13 mouse cellular contexts compared by ENCODE assay signal in the genomic region with DNA sequence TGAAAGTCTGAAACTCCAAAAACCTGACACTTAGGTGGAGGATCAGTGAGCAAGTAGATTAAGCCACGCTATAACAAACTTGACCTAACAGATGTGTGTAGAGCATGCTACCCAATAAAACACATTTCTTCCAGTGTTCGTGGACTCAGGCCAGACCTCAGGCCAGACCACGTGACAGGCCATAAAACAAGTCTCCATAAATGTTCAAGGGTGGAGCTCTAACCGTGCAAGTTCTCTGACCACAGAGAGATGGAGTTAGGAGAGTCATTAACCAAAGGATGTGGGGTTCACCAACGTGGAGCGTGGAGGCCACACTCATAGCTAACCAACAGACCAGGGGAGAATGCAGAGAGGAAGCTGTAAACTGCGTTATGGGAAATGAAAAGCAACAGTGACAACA. TPM values are rescaled to one million over a fixed set of nuclear protein-coding genes. Genes with fewer than 3 reads are reported as not detected.
DNase-seq lines count a peak whose midpoint lies in the region; ATAC-seq and TF ChIP-seq lines count a peak whose summit lies in the region.
"Had no signal": no experiment of that assay in that cellular context is flagged by ENCODE, and none has a peak within 500 bp of the region (broad histone marks: within the 10 kb centered on the region; RNA-seq: fewer than 3 reads in every experiment).

No protein-coding gene starts in this region.

- peak; percentile 9 for DNase-seq in ovary, postnatal 10 days (ENCODE audit: low spot score)
- DNase-seq in ovary, adult 18-20 months (ENCODE audit: low spot score), result no peak
- peak; percentile 66 for DNase-seq in limb, embryonic 14.5 days (ENCODE audit: low spot score)
- DNase-seq in midbrain, postnatal 0 days (ENCODE audit: low spot score), result no peak
- no peak for DNase-seq in right cerebral cortex, postnatal 25 days
- DNase-seq: cerebellum, postnatal 36 days; gastrocnemius, postnatal 14 days; thymus, adult 18-20 months had no signal

- H3K4me1 ChIP-seq in kidney, embryonic 15.5 days, result peaks cover 2% of the 10 kb centered on the region; the same call in 1 of the 2 replicates
- H3K4me1 ChIP-seq in limb, embryonic 14.5 days (ENCODE audit: control insufficient read depth, insufficient read depth, low read length), result peaks cover 8% of the 10 kb centered on the region
- H3K4me1 ChIP-seq in neural tube, embryonic 15.5 days, result no peaks in the 10 kb centered on the region
- no peaks in the 10 kb centered on the region for H3K4me1 ChIP-seq in midbrain, postnatal 0 days (ENCODE audit: insufficient read depth, low read length)

- peak; percentile 22; the same call in 1 of the 2 replicates for ATAC-seq in granulocyte monocyte progenitor cell, adult 5-6 weeks (replicated peaks; ENCODE audit: poor library complexity, severe bottlenecking)
- ATAC-seq in kidney, embryonic 15.5 days (replicated peaks; ENCODE audit: low FRiP score), result peak; percentile 70
- ATAC-seq in limb, embryonic 14.5 days (ENCODE audit: low FRiP score, low read depth), result peak; percentile 88
- ATAC-seq in neural tube, embryonic 15.5 days (ENCODE audit: low FRiP score), result no peak
- ATAC-seq in midbrain, postnatal 0 days (ENCODE audit: low FRiP score), result no peak
- ATAC-seq: lung, postnatal 0 days; midbrain, embryonic 16.5 days had no signal

- no peaks in the 10 kb centered on the region for H3K27me3 ChIP-seq in kidney, embryonic 15.5 days
- no peaks in the 10 kb centered on the region for H3K27me3 ChIP-seq in limb, embryonic 14.5 days (ENCODE audit: control insufficient read depth, insufficient read depth, low read length)
- no peaks in the 10 kb centered on the region for H3K27me3 ChIP-seq in neural tube, embryonic 15.5 days (replicated peaks)
- H3K27me3 ChIP-seq in midbrain, postnatal 0 days (ENCODE audit: insufficient read depth, low read length), result no peaks in the 10 kb centered on the region

- H3K4me3 ChIP-seq in kidney, embryonic 15.5 days (replicated peaks), result no peak overlapping the region
- no peak overlapping the region for H3K4me3 ChIP-seq in limb, embryonic 14.5 days (replicated peaks; ENCODE audit: low read length)
- H3K4me3 ChIP-seq in neural tube, embryonic 15.5 days (replicated peaks), result no peak overlapping the region
- H3K4me3 ChIP-seq in midbrain, postnatal 0 days (ENCODE audit: low read depth, low read length), result no peak overlapping the region

- H3K9ac ChIP-seq in kidney, embryonic 15.5 days, result no peak overlapping the region
- no peak overlapping the region for H3K9ac ChIP-seq in limb, embryonic 14.5 days (ENCODE audit: low read depth, low read length, severe bottlenecking)
- no peak overlapping the region for H3K9ac ChIP-seq in neural tube, embryonic 15.5 days (replicated peaks)
- no peak overlapping the region for H3K9ac ChIP-seq in midbrain, postnatal 0 days (replicated peaks; ENCODE audit: low read length, poor library complexity, severe bottlenecking)

- H3K27ac ChIP-seq in kidney, embryonic 15.5 days, result peak overlapping the region; percentile 33; the same call in 1 of the 2 replicates
- H3K27ac ChIP-seq in limb, embryonic 14.5 days (replicated peaks; ENCODE audit: low read depth, low read length), result peak overlapping the region; percentile 48; the same call in 1 of the 2 replicates
- no peak overlapping the region for H3K27ac ChIP-seq in neural tube, embryonic 15.5 days (replicated peaks)
- H3K27ac ChIP-seq in midbrain, postnatal 0 days (ENCODE audit: low read depth, low read length), result no peak overlapping the region

- no peaks in the 10 kb centered on the region for H3K36me3 ChIP-seq in kidney, embryonic 15.5 days
- H3K36me3 ChIP-seq in limb, embryonic 14.5 days (ENCODE audit: control insufficient read depth, insufficient read depth, low read length), result no peaks in the 10 kb centered on the region
- H3K36me3 ChIP-seq in neural tube, embryonic 15.5 days, result no peaks in the 10 kb centered on the region
- no peaks in the 10 kb centered on the region for H3K36me3 ChIP-seq in midbrain, postnatal 0 days (ENCODE audit: insufficient read depth, low read length)

- 26% methylated on average over 7 of the region's 7 CpGs for WGBS in kidney, embryonic 15.5 days
- WGBS in limb, embryonic 14.5 days, result 10% methylated on average over 7 of the region's 7 CpGs
- 55% methylated on average over 7 of the region's 7 CpGs for WGBS in neural tube, embryonic 15.5 days
- 84% methylated on average over 7 of the region's 7 CpGs for WGBS in midbrain, postnatal 0 days

- H3K4me2 ChIP-seq in kidney, embryonic 15.5 days, result no peak overlapping the region
- no peak overlapping the region for H3K4me2 ChIP-seq in limb, embryonic 14.5 days (replicated peaks; ENCODE audit: low read depth, low read length, severe bottlenecking)
- H3K4me2 ChIP-seq in neural tube, embryonic 15.5 days, result no peak overlapping the region
- H3K4me2 ChIP-seq in midbrain, postnatal 0 days (ENCODE audit: low read depth, low read length, poor library complexity, severe bottlenecking), result no peak overlapping the region

- no peak for TF ChIP-seq CTCF in midbrain, postnatal 0 days (IDR thresholded peaks at IDR 0.05)

- H3K9me3 ChIP-seq in kidney, embryonic 15.5 days (replicated peaks), result no peaks in the 10 kb centered on the region
- no peaks in the 10 kb centered on the region for H3K9me3 ChIP-seq in limb, embryonic 14.5 days (ENCODE audit: control insufficient read depth, low read length)
- H3K9me3 ChIP-seq in neural tube, embryonic 15.5 days (replicated peaks), result no peaks in the 10 kb centered on the region
- no peaks in the 10 kb centered on the region for H3K9me3 ChIP-seq in midbrain, postnatal 0 days (ENCODE audit: low read length)

- no peak for TF ChIP-seq POLR2A in limb, embryonic 14.5 days (IDR thresholded peaks at IDR 0.05; ENCODE audit: borderline replicate concordance, extremely low read depth, insufficient read depth, insufficient read length)

RNA-seq across cellular contexts. Expression of a gene that starts 35.3 kb away (rescaled TPM):
- 0.17 TPM in 1 of 2 replicates, not detected in the other for total RNA-seq in granulocyte monocyte progenitor cell, adult 5-6 weeks (2014; fragmentation: Nextera tagmentation)
- total RNA-seq in granulocyte monocyte progenitor cell, adult 5-6 weeks (2017), result 0.04 TPM in 1 of 2 replicates, not detected in the other
- 64.2 and 64.4 TPM in 2 replicates for polyA plus RNA-seq in kidney, embryonic 15.5 days (2015; fragmentation: Nextera tagmentation; extraction: Ambion mirVana)
- polyA plus RNA-seq in limb, embryonic 14.5 days (2012; rRNA removed), result 85.0 and 108 TPM in 2 replicates
- polyA plus RNA-seq in limb, embryonic 14.5 days (2014; fragmentation: Nextera tagmentation; extraction: Ambion mirVana), result 71.9 and 78.1 TPM in 2 replicates
- 62.9 and 68.5 TPM in 2 replicates for polyA plus RNA-seq in neural tube, embryonic 15.5 days (2015; fragmentation: Nextera tagmentation; extraction: Ambion mirVana)
- 160 and 186 TPM in 2 replicates for total RNA-seq in midbrain, postnatal 0 days (2014; rRNA removed)
- polyA plus RNA-seq in midbrain, postnatal 0 days (2015; fragmentation: Nextera tagmentation; extraction: Ambion mirVana), result 46.4 and 48.1 TPM in 2 replicates

Comparison
In these comparisons a context has a peak if more than half of its experiments do, and no peak if none do; other contexts are left out.
1. DNase-seq: peak in ovary, postnatal 10 days (single experiment) and limb, embryonic 14.5 days (single experiment); none in ovary, adult 18-20 months (single experiment), midbrain, postnatal 0 days (single experiment) and right cerebral cortex, postnatal 25 days (single experiment).
2. ATAC-seq: peak in granulocyte monocyte progenitor cell, adult 5-6 weeks (single experiment), kidney, embryonic 15.5 days (single experiment) and limb, embryonic 14.5 days (single experiment); none in neural tube, embryonic 15.5 days (single experiment) and midbrain, postnatal 0 days (single experiment).
3. H3K27ac ChIP-seq: peak in kidney, embryonic 15.5 days (single experiment) and limb, embryonic 14.5 days (single experiment); none in neural tube, embryonic 15.5 days (single experiment) and midbrain, postnatal 0 days (single experiment).